Mouse (Mus musculus): ENCODE results near the gene 1600014C23Rik. TPM values are rescaled to one million over a fixed set of nuclear protein-coding genes. Genes with fewer than 3 reads are reported as not detected.

The 1600014C23Rik gene
- not detected for total RNA-seq (2021)
- long read RNA-seq, partial matches to known transcripts = 0 of 1 reads
- long read RNA-seq, other reads (novel, unspliced or antisense) = 0 of 1 reads

DNA sequence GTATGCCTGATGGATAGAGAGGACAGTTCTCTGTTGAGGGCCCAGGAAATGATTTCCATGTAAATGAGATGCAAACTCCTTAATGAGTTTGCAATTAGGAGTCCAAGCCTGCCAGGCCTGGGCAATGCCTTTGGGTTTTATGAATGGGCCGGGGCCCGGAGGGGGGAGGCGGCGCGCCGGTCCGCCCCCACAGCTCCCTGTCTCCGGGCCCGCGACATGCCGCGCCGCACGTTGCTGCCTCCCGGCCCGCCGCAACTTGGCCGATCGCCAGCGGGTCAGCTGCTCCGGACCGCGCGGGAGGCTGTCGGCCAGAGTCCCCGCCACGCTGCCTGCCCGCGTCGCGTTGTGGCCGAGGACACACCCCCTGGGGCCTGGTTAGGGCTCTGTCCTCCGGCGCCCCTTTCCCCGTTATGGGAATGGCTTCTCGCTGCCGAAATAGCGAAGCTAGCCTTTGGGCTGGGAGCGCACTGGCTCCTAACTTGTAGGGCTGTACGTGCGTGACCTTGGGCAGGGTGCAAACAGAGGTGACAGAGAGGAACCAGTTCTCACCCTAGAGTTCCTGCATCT is at the start of gene 1600014C23Rik:
TSS of gene 1600014C23Rik (minus strand) at position 110 of the 567 bp plus-strand sequence.
- peak; percentile 68 to 72 for DNase-seq (ENCODE audit: low spot score in 2 of 2)

DNA sequence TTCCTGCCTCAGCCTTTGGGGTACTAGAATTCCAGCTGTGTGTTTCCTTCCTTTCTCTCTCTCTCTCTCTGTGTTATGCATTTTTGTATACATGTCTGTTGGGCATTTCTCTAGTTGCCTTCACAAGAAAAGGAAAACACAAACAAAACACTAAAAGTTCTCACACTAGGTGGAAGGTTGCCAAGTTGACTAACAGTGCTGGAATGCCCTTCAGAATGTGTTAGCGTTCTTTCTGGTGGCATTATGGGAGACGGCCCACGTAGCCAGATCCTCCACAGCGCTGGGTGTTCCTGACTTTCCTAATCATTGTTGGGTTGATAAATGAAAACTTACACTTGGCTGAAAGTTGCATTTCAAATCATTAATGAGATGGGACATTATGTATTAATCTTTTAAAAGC is 44.8 kb upstream of the 1600014C23Rik start:
- DNase-seq (ENCODE audit: low spot score in 2 of 2) = no peak

DNA sequence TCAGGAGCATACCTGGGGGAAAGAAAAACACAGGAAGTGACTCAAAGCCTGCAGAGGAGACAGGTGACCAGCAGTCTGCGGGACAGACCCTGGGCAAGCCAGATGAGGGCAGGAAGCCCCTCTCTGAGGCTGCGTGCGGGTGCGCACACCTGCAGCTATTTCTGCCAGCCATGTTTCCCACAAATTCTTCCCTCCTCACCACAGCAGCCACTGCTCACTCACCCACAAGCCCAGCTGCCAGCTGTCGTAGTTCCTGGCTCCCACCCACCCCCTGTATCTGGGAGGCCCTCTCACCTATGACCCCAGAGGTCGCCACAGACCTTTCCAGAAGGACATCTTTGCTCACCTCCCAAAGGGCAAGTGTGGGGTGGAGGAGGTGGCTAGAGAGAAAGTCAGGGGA is 43.8 kb upstream of the 1600014C23Rik start:
- DNase-seq (ENCODE audit: low spot score in 2 of 2) = no peak

DNA sequence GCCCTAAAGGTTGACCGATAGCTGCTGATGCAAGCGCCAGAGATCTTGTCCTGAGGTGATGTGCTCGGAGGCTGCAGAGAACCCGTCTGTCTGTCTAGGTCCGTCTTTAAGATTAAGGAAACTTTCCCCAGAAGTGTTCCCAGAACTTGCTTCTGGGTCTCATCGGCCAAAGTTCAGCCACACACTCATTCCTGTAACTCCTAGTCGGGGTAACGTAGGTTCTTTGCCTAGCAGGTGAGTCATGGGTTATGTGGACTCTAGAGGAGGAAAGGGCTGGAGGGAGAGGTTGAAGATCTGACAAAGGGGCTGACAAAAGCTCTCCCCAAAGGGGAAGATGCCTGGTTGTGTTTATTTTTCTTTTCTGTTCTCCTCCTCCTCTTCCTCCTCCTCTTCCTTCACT is 42.5 kb upstream of the 1600014C23Rik start:
- no peak for DNase-seq (ENCODE audit: low spot score in 2 of 2)

DNA sequence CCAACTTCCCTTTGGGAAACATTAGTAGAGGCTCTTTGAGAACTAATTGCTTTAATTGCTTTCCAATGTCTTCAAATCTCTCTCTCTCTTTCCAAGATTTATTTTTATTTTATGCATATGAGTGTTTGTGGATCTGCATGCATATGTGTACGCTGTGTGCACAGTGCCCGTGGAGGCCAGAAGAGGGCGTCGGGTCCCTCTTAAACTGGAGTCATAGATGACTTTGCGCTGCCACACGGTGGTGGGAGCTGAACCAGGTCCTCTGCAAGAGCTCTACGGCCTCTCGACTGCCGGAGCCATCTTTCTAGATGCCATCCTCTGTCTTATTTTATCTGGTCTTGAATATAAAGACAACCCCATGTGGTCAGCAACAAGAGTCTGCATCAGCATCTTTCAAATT is 41.8 kb upstream of the 1600014C23Rik start:
- DNase-seq (ENCODE audit: low spot score in 2 of 2) = no peak

DNA sequence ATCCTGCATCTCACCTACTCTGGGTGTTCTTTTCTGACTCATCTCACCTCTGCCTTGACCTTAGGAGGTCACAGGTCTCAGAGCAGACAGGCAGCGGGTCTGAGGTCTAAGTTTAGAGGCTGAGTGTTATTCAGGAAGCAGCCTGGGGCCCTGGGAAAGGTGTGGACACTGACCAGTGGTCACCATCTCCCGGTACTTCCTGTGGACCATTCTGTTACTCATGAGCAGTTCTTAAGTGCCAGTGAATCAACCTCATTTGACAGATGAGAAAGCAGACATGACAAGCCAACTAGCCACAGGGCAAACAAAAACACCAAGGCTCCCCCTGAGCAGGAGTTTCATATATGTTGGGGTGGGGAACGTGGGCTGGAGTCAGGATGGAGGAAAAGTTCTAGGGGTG is 38.9 kb upstream of the 1600014C23Rik start:
- no peak for DNase-seq (ENCODE audit: low spot score in 2 of 2)

DNA sequence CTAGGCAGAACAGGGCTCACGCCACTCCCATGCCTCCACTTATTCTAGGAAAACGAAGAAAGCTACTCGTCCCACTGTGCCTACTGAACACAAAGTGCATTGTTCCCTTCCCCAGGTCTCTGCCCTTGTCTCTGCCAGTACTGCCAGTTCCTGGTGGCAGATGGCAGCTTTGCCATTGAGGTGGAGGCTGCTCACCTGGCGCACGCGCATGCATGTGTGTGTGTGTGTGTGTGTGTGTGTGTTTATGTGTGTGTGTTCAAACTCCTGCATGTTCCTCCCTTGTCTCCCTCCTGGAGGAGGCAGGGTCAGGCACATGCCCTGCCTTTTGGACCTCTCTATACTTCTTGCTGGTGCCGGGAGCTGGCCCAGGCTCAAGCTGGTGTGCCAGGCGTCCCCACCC is 38.5 kb upstream of the 1600014C23Rik start:
- DNase-seq (ENCODE audit: low spot score in 2 of 2) = no peak

DNA sequence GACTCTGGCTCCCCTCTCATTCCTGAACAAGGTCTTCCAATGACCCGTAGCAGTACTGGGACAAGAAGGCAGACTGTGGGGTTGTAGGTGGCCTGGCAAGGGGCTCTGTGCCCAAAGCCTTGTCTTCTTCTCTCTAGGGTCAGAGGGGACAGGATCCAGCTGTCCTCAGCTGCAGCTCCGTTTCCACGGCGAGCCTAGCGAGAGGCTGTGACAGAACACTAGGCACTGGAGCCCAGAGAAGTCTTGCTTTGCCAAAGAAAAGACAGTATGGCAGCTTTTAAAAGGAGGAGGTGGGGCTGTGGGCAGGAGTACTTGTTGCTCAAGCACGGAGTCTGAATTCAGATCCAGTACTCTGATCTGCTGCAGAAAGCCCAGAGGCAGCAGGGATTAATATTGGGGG is 36.8 kb upstream of the 1600014C23Rik start:
- DNase-seq (ENCODE audit: low spot score in 2 of 2) = peak; percentile 26 to 30

DNA sequence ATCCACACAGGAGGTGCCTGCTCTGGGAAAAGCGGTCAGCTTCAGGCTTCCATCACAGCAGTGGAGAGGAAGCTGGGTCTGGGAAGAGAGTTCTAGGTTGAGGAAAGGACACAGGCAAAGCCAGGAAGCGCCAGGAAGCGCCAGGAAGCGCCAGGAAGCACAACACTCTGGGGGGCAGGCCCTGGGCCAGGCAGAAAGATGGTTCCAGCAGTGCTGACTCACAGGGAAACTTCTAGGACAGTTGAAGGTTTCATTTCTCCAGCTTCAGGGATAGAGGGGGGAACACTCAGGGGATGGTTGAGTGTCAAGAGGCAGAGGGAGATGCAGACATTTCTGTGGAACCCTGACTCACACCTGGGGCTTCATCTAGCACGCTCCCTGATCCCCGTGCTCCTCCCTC is 36.2 kb upstream of the 1600014C23Rik start:
- DNase-seq (ENCODE audit: low spot score in 2 of 2) = no peak

DNA sequence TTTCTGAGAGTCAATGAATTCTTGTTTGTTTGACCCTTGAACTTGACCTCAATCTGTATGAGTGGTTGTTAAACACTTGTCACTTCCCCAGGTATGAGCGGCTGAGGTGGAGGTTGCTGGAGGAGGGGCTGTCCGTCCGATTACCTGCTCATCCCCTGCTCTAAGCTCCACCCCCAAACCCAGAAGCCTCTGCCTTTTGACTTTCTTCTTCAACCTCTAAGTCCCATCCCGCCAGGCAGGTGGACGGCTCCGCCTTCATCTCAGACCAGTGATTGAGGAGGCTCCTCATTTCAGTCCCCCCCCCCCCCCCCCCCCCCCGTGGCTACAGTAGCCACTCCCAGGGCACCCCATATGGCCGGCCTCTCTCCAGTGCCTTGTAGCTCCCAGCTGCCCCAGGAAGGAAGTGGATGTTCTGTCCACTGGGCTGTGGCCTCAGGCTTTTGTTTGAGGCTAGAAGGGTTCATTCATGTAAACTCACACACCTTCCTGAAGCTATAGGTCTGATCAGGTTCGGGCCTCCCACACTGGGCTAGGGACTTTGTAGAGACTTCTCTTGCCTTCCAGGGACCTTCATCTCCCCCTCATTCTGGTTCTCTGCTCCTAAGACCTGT is 34.0 kb upstream of the 1600014C23Rik start:
- no peak for DNase-seq (ENCODE audit: low spot score in 2 of 2)

DNA sequence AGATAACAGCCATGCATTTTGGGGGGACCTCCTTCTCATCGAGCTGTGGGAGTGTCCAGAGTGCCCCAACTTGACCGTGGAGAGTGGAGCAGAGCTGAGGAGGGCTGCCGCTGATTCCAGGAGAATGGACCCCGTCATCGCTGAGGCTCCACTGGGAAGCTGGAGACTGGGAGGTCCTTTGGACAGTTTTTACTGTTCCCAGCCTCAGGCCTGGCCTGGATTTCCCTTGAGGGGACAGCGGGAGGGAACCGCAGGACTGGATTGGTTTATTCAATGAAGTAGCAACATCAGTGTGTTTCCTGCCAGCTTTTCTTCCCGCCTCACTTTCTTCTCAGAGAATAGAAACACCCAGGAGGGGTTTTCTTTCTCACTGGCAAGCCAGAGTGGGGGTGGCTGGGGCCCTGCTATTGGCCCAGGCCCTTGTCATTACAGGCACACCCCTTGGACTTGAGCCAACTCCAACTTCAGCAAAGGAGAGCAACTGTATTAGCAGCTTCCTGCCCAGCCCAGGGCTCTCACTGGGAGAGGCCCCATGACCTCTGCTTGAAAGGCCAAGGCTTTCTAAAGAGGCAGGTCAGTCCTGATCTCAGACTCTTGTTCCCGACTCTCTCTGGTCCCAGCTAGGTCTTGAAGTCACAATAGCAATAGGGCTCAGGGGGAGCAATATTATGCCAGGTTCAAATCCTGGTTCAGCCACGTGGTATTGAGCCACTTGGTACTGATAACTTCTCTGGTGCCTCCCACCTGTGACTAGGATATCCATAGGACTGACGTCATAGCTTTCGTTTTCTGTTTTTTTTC is 33.3 kb upstream of the 1600014C23Rik start:
- DNase-seq (ENCODE audit: low spot score in 2 of 2) = peak; percentile 46 to 75

DNA sequence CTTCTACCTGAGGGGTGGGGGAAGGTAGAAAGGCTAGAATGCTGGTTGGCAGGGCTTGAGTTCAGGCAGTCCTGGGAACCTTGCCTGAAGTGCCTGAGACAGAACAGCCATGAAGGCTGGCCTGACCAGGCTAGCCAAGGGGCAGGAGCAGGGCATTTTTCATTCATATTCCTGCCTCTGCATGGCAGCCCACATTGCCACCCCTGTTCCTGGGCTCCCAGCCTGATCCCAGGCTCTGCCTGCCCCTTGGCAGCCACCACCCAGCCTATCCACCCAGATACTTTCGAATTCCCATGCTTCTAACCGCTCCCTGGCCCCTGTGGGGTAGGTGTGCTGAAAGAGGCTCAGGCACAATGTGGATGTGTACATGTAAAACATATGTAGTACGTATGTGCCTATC is 32.3 kb upstream of the 1600014C23Rik start:
- peak in 1 of 2 experiments; percentile 13 for DNase-seq (ENCODE audit: low spot score in 2 of 2)

DNA sequence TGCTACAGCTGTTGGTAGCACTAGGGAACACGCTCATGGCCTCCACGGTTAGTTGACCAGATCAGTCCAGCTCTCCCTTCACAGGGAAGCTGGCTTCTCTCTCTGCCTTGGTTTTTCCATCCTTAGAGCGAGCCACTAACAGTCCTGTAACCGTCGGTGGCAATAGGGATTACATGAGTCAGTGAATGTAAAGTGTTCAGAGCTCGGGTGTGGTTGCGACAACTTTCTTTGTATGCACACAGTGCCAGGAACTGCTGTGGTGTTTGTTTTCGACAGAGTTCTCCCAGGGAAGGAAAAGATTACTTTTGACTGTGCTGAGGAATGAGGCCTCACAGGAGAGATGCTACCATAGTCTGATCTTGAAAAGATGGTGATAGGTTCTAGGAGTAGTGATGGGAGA is 29.5 kb upstream of the 1600014C23Rik start:
- DNase-seq (ENCODE audit: low spot score in 2 of 2) = no peak

DNA sequence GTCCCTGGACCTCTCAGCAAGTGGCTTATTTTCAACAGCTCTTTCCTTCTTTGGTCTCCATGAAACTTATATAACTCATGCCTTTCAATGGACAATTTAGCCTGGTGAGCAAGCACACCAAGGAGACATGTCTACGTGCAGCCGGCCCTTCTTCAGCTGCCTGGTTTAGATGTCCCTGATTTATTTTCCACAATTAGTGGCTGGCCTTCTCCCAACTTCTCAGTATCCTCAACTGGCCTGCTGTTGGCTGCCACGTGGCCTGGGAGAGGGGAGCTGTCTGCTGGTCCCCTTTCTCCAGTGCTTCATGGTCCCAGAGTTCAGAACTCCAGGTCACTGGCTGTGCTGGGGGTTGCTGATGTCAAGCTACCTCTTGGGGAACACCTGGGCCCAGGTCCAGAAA is 28.3 kb upstream of the 1600014C23Rik start:
- DNase-seq (ENCODE audit: low spot score in 2 of 2) = peak in 1 of 2 experiments; percentile 18

DNA sequence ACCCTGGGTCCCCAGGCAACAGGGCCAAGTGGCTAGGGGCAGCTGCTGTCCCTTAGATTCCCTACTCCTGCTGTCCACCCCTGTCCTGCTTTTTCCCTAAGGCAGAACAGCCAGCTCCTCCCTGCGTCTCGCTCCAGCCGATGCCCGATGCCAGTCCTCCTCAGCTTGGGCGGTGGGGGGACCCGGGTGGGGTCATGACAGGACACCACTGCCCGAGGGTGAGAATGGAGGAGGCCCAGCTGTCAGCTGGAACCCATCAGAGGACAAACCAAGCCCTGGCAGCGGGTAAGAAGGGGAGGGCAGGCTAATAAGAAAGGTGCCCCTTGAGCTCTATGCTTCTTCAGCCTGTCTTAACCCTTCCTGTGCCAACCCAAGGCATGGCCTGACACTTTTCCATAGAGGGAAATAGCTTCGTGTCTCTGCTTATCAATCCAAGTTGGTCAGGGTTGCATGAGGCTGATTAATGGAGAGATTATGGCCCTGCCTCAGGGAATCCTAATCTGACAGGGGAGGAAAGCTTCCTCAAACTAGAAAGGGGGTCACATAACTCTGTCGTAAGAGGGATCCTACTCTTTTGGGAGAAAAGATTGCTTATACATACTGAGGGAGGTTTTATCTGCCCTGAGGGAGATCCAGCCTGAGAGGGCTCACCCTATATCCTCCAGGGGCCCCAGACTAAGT is 27.5 kb upstream of the 1600014C23Rik start:
- no peak for DNase-seq (ENCODE audit: low spot score in 2 of 2)

DNA sequence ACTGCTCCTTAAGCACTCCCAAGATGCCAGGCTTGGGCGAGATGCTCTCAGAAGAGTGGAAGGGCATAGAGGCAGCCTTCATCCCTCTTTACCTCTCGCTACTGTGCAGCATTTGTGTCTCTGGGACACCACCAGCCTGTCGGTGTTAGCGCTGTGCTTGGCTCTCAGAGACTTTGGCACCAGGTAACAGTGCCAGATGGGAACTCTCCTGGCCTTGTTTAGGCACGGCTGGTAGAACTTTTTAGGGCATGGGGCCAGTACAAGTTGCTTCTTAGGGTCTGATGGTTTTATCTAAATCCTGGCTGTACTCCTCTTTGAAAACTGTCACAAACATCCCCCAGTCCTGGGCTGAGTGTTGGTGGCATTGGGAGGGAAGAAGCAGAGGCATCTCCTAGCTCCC is 26.1 kb upstream of the 1600014C23Rik start:
- DNase-seq (ENCODE audit: low spot score in 2 of 2) = no peak

DNA sequence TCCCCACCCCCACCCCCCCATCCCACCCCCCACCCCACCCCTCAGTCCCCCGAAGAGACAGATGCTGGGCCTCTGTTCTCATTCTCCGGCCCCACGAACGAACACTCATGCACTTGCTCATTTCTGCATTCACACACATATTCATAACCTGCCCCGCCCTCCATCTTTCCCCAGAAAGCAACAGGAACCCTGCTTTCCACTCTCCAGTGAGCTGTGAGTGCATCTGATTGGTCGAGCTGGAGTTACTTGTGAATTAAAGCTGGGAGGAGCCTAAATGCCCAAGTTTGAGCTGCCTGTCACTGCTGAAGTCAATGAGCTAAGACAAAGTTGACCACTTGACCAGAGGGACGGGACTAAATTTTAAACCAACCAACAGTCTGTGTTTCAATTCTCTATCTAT is 25.2 kb upstream of the 1600014C23Rik start:
- no peak for DNase-seq (ENCODE audit: low spot score in 2 of 2)

DNA sequence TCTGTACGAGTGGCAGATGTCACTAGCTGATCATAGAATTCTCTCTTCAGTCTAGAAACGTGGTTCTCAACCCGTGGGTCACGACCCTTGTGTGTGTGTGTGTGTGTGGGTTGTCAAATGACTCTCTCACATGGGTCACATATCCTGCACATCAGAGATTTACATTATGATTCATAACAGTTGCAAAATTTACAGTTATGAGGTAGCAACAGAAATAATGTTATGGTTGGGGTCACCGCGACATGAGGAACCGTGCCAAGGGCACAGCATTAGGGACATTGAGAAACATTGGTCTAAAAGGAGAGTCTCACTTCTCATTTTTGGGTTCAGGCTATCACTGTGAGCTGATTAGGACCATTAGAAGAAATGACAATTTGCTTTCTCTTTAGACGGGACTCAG is 24.3 kb upstream of the 1600014C23Rik start:
- no peak for DNase-seq (ENCODE audit: low spot score in 2 of 2)

DNA sequence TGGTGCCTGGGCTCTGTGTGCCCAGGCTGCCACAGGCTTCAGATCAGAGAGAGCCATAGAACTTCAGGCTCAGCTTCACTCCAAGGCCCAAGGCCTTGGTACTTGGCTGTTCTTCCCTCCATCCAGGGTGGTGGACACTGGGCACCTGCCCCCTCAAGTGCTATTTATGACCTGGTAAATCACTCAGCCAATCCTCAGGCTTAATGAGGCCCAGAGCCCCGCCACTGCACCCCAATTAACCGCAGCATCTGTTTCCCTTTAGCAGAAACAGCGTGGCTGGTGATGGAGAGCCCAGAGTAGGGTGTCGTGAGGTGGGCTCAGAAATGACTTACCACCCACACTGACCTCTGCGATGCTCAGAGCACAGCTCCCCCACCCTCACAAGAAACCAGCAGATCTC is 23.2 kb upstream of the 1600014C23Rik start:
- no peak for DNase-seq (ENCODE audit: low spot score in 2 of 2)

DNA sequence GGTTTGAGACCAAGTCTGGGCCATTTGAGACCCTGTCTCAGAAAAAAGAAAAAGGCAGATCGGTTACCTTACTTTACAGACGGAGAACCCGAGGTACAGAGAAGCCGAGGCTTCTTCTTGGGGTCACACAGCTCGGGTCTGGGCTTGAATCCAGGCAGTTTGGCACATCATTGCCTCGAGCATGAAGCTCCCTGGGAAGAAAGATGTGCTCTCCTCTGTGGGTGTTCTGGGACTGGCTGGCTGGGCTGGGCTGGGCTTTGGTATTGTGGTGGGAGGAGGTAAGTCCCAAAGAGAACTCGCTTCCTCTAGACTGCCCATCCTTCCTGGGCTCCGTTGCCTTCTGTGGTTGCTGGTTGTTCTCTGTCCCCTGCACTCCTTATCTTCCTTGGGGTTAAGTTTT is 22.7 kb upstream of the 1600014C23Rik start:
- no peak for DNase-seq (ENCODE audit: low spot score in 2 of 2)

DNA sequence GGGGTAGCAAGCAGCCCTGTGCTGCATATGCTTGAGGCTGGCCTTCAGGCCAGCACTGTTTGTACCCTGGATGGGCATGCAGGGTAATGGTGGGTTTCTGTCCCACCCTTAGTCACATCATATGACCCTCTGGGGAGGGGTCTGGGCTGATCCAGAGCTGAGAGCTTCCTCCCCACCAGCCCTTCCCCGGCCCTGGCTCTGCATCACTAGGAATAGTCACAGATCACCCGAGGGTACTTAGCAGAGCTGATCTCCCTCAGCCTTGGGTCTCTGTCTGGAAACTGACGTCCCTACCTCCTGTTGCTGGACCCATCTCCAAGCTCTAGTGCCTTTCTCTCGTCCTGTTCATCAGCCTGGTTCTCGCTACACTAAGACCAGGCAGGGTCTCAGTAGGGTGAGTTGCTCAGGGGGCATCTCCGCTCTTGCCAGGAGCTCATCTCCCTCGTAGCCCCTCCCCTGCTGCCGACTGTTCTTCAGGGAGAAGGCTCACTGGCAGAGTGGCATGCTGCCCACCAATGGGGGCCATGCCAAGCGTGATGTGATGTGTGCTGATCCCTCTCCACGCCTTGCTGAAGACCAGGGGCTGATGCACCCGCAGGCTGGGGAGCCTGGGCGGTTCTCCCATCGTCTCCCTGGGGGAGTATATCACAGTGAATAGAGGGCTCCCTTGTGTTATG is 20.7 kb upstream of the 1600014C23Rik start:
- DNase-seq (ENCODE audit: low spot score in 2 of 2) = peak; percentile 48 to 68

Data from layer of hippocampus, adult 18-20 months (tissue).